Mouse (Mus musculus): Measurements from ENCODE around the gene Agpat2. TPM values are rescaled to one million over a fixed set of nuclear protein-coding genes. Genes with fewer than 3 reads are reported as not detected.

Agpat2 gene
- polyA plus RNA-seq, 1 experiment from 2014 or later, result 41.4 TPM

GRCm38 (mm10) chr2:26611896-26612295, 7.7 kb upstream of the Agpat2 start:
- Histone ChIP-seq H3K4me3 (ENCODE audit: low read length) (no peak overlapping the region), H3K4me2 (replicated peaks; ENCODE audit: low read depth, low read length) (no peak overlapping the region), H3K4me1 (ENCODE audit: control insufficient read depth, insufficient read depth, low read length) (no peaks in the 10 kb centered on the region), H3K9me3 (ENCODE audit: control insufficient read depth, low read length) (no peaks in the 10 kb centered on the region), H3K27ac (ENCODE audit: low read depth, low read length) (no peak overlapping the region), H3K27me3 (ENCODE audit: control insufficient read depth, insufficient read depth, low read length) (no peaks in the 10 kb centered on the region), H3K36me3 (ENCODE audit: control insufficient read depth, insufficient read depth, low read length) (no peaks in the 10 kb centered on the region), H3K9ac (ENCODE audit: low read depth, low read length) (no peak overlapping the region)
- no peak for ATAC-seq (ENCODE audit: low FRiP score, low TSS enrichment)

DNA sequence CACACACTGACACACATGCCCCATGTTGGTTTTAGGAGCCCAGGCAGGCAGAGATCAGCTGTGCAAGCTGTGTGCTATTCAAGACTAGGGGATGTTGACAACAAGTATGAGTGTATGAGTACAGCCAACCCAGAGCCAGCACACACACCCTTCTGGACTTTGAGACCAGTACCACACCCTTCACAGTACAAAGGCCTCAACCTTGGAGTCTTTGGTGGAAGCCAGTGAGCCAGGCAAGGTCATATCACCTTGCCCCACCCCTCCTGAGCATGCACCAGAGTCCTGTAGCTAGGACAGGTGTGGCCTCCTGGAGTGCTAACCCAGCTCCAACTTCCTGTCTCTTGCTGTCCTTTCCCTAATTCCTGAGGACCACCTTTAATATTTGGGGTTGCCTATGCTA, 6.8 kb upstream of the Agpat2 start:
- no peak overlapping the region for H3K4me3 ChIP-seq (ENCODE audit: low read length)
- H3K9me3 ChIP-seq (ENCODE audit: control insufficient read depth, low read length), result no peaks in the 10 kb centered on the region
- ATAC-seq (ENCODE audit: low FRiP score, low TSS enrichment), result no peak
- no peak overlapping the region for H3K4me2 ChIP-seq (replicated peaks; ENCODE audit: low read depth, low read length)
- H3K27me3 ChIP-seq (ENCODE audit: control insufficient read depth, insufficient read depth, low read length), result no peaks in the 10 kb centered on the region
- no peaks in the 10 kb centered on the region for H3K4me1 ChIP-seq (ENCODE audit: control insufficient read depth, insufficient read depth, low read length)
- no peak overlapping the region for H3K9ac ChIP-seq (ENCODE audit: low read depth, low read length)
- H3K36me3 ChIP-seq (ENCODE audit: control insufficient read depth, insufficient read depth, low read length), result no peaks in the 10 kb centered on the region
- no peak overlapping the region for H3K27ac ChIP-seq (ENCODE audit: low read depth, low read length)

DNA sequence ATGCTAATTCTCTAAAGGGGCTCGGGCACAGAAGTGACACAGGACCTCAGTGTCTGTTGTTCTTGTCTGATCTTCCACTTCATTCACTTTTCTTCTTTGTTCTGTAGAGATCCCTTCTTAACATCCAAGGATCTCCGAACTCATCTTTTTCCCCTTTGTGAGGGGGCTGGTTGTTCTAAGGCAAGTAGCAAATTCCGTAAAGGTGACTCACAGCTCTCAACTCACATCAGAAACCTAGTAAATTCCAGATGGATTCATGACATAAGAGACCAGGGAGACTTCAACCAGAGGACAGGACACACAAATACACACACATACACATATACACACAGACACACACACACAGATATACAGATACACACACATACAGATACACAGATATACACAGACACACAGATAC, 6.3 kb upstream of the Agpat2 start:
- H3K9me3 ChIP-seq (ENCODE audit: control insufficient read depth, low read length), result no peaks in the 10 kb centered on the region
- no peak overlapping the region for H3K27ac ChIP-seq (ENCODE audit: low read depth, low read length)
- no peak overlapping the region for H3K4me3 ChIP-seq (ENCODE audit: low read length)
- no peak overlapping the region for H3K9ac ChIP-seq (ENCODE audit: low read depth, low read length)
- H3K4me2 ChIP-seq (replicated peaks; ENCODE audit: low read depth, low read length), result no peak overlapping the region
- WGBS, result 83% methylated on average over 3 of the region's 3 CpGs
- no peak for ATAC-seq (ENCODE audit: low FRiP score, low TSS enrichment)
- no peaks in the 10 kb centered on the region for H3K27me3 ChIP-seq (ENCODE audit: control insufficient read depth, insufficient read depth, low read length)
- H3K4me1 ChIP-seq (ENCODE audit: control insufficient read depth, insufficient read depth, low read length), result no peaks in the 10 kb centered on the region
- H3K36me3 ChIP-seq (ENCODE audit: control insufficient read depth, insufficient read depth, low read length), result no peaks in the 10 kb centered on the region

DNA sequence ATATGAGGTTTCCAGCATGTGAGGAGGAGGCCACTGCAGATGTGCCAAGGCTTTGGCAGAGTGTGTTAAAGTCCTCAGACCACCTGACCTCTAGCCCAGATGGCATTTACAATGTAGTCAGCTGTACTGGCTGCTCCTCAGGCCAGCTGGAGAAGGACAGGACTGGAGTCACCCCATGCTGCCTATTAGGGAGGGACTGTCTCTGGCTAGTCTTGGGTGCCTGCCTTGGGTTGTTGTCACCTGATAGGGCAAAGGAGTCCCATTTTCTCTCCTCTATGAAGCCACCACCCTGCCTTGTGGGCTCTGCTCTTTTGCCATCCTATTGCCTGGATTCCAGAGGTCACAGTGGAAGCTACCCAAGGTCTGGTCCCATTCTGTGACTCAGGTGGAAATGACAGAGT, 5.0 kb upstream of the Agpat2 start:
- Histone ChIP-seq H3K4me3 (ENCODE audit: low read length) (no peak overlapping the region), H3K9ac (ENCODE audit: low read depth, low read length) (no peak overlapping the region), H3K36me3 (ENCODE audit: control insufficient read depth, insufficient read depth, low read length) (no peaks in the 10 kb centered on the region), H3K27me3 (ENCODE audit: control insufficient read depth, insufficient read depth, low read length) (no peaks in the 10 kb centered on the region), H3K4me1 (ENCODE audit: control insufficient read depth, insufficient read depth, low read length) (peaks cover 5% of the 10 kb centered on the region; the same call in 1 of the 2 replicates), H3K9me3 (ENCODE audit: control insufficient read depth, low read length) (no peaks in the 10 kb centered on the region), H3K27ac (ENCODE audit: low read depth, low read length) (no peak overlapping the region), H3K4me2 (replicated peaks; ENCODE audit: low read depth, low read length) (no peak overlapping the region)
- ATAC-seq (ENCODE audit: low FRiP score, low TSS enrichment), result no peak

- Histone ChIP-seq H3K27ac (ENCODE audit: low read depth, low read length) (no peak overlapping the region), H3K9ac (ENCODE audit: low read depth, low read length) (no peak overlapping the region)
- ATAC-seq (ENCODE audit: low FRiP score, low TSS enrichment), result no peak
Measured at GRCm38 (mm10) chr2:26608781-26609180, 4.6 kb upstream of the Agpat2 start.

DNA sequence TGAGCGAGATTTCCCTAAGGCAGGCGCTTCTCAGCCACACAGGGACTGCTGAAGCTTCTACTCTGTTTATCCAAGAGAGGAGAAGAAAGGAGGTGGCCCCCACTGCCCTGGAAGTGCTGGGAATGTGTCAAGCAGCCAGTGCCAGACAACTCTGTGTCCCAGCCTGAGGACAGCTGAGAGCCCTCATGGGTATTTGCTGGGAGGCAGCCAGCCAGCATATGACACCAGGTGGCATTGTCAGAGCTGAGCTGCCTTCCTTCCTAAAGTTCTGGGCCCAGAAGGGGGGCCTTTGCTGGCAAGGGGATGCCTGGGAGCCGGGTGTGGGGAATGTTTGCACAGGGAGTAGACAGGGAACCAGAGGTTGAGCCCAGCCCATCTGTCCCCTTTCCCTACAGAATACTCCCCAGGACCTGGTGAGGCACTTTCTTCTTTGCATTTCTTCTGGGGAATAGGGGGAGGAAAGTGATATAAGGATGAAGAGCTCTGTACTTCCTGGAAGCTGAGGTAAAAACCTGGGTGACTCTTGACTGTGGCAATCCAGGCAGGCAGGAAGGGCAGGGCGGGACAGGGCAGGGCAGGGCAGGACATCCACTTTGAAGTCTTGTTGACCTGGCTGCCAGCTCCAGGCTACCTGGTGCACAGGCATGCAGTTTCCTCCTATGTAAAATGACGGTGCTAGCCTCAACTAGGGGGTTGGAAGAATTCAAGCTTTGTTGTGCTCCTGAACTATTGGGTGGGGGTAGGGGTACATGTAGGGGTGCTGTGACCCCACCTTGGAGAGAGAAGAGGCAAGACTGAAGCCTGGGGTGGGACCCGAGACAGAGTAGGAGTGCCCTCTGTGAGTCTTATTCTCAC, 3.1 kb upstream of the Agpat2 start:
- Histone ChIP-seq H3K27me3 (ENCODE audit: control insufficient read depth, insufficient read depth, low read length) (no peaks in the 10 kb centered on the region), H3K27ac (ENCODE audit: low read depth, low read length) (no peak overlapping the region)

More at GRCm38 (mm10) chr2:26608781-26609180, 4.6 kb upstream of the Agpat2 start:
- no peaks in the 10 kb centered on the region for H3K36me3 ChIP-seq (ENCODE audit: control insufficient read depth, insufficient read depth, low read length)
- no peaks in the 10 kb centered on the region for H3K9me3 ChIP-seq (ENCODE audit: control insufficient read depth, low read length)
- H3K4me3 ChIP-seq (ENCODE audit: low read length), result no peak overlapping the region
- H3K4me1 ChIP-seq (ENCODE audit: control insufficient read depth, insufficient read depth, low read length), result peaks cover 6% of the 10 kb centered on the region; the same call in 1 of the 2 replicates
- no peak overlapping the region for H3K4me2 ChIP-seq (replicated peaks; ENCODE audit: low read depth, low read length)
- no peaks in the 10 kb centered on the region for H3K27me3 ChIP-seq (ENCODE audit: control insufficient read depth, insufficient read depth, low read length)

DNA sequence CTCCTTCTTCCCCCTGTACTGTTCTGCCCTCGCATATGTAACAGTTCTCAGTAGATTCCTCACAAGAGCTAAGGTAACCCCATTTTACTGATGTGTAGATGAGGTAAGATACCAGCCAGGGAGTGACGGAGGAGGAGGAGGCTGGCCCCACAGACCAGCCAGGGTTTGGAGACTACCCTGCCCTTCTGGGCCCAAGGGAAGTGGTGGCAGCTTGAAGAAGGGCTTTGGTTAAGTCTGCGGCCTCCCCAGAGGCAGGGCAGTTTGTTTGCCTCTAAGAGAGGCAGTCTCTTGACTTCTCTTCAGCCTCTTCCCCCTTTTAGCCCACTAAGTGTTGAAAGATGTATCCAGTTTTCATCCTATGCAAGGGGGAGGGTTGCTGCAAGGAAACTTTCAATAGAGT, 2.4 kb upstream of the Agpat2 start:
- WGBS, result 78% methylated on average over 3 of the region's 3 CpGs
- no peak overlapping the region for H3K4me3 ChIP-seq (ENCODE audit: low read length)
- H3K4me1 ChIP-seq (ENCODE audit: control insufficient read depth, insufficient read depth, low read length), result peaks cover 11% of the 10 kb centered on the region; the same call in 1 of the 2 replicates
- ATAC-seq (ENCODE audit: low FRiP score, low TSS enrichment), result no peak
- H3K4me2 ChIP-seq (replicated peaks; ENCODE audit: low read depth, low read length), result no peak overlapping the region
- no peak overlapping the region for H3K27ac ChIP-seq (ENCODE audit: low read depth, low read length)
- H3K27me3 ChIP-seq (ENCODE audit: control insufficient read depth, insufficient read depth, low read length), result no peaks in the 10 kb centered on the region
- H3K9me3 ChIP-seq (ENCODE audit: control insufficient read depth, low read length), result no peaks in the 10 kb centered on the region
- no peaks in the 10 kb centered on the region for H3K36me3 ChIP-seq (ENCODE audit: control insufficient read depth, insufficient read depth, low read length)
- no peak overlapping the region for H3K9ac ChIP-seq (ENCODE audit: low read depth, low read length)

More for the DNA sequence above, 3.1 kb upstream of the Agpat2 start:
- H3K36me3 ChIP-seq (ENCODE audit: control insufficient read depth, insufficient read depth, low read length), result no peaks in the 10 kb centered on the region
- no peak overlapping the region for H3K4me2 ChIP-seq (replicated peaks; ENCODE audit: low read depth, low read length)
- no peak for ATAC-seq (ENCODE audit: low FRiP score, low TSS enrichment)
- 44% methylated on average over 6 of the region's 6 CpGs for WGBS
- peaks cover 11% of the 10 kb centered on the region; the same call in 1 of the 2 replicates for H3K4me1 ChIP-seq (ENCODE audit: control insufficient read depth, insufficient read depth, low read length)
- H3K4me3 ChIP-seq (ENCODE audit: low read length), result no peak overlapping the region
- H3K9ac ChIP-seq (ENCODE audit: low read depth, low read length), result no peak overlapping the region; the same call in 1 of the 2 replicates
- no peaks in the 10 kb centered on the region for H3K9me3 ChIP-seq (ENCODE audit: control insufficient read depth, low read length)

DNA sequence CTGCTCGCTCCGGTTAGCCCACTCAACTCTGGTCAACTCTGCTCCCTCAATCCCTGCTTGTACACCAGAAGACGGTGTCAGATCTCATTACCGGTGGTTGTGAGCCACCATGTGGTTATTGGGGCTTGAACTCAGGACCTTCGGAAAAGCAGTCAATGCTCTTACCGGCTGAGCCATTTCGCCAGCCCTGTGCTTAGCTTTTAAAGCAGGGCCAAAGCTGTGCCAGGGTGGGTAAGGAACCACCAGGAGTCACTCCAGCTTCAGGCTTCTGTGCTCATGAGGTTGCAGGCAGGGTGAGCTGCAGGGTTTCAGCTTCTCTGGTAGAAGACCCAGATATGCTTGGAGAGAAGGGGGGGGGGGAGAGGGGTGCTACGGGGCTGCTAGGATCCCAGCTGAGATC, 1.1 kb upstream of the Agpat2 start:
- WGBS, result 86% methylated on average over 8 of the region's 8 CpGs
- H3K36me3 ChIP-seq (ENCODE audit: control insufficient read depth, insufficient read depth, low read length), result no peaks in the 10 kb centered on the region
- ATAC-seq (ENCODE audit: low FRiP score, low TSS enrichment), result no peak
- no peak overlapping the region for H3K4me2 ChIP-seq (replicated peaks; ENCODE audit: low read depth, low read length)
- H3K27ac ChIP-seq (ENCODE audit: low read depth, low read length), result no peak overlapping the region
- no peaks in the 10 kb centered on the region for H3K27me3 ChIP-seq (ENCODE audit: control insufficient read depth, insufficient read depth, low read length)
- no peak overlapping the region for H3K4me3 ChIP-seq (ENCODE audit: low read length)
- H3K9me3 ChIP-seq (ENCODE audit: control insufficient read depth, low read length), result no peaks in the 10 kb centered on the region
- H3K4me1 ChIP-seq (ENCODE audit: control insufficient read depth, insufficient read depth, low read length), result peaks cover 14% of the 10 kb centered on the region; the same call in 1 of the 2 replicates
- no peak overlapping the region for H3K9ac ChIP-seq (ENCODE audit: low read depth, low read length)

GRCm38 (mm10) chr2:26603159-26603558, 1.1 kb downstream of the Agpat2 start:
- H3K4me3 ChIP-seq (ENCODE audit: low read length), result peak overlapping the region; percentile 70
- 6% methylated on average over 6 of the region's 6 CpGs for WGBS
- no peak; the same call in 1 of the 2 replicates for ATAC-seq (ENCODE audit: low FRiP score, low TSS enrichment)

More at GRCm38 (mm10) chr2:26603159-26603558, 1.1 kb downstream of the Agpat2 start:
- no peaks in the 10 kb centered on the region for H3K27me3 ChIP-seq (ENCODE audit: control insufficient read depth, insufficient read depth, low read length)
- no peaks in the 10 kb centered on the region for H3K9me3 ChIP-seq (ENCODE audit: control insufficient read depth, low read length)
- peak overlapping the region; percentile 81 for H3K9ac ChIP-seq (ENCODE audit: low read depth, low read length)
- H3K27ac ChIP-seq (ENCODE audit: low read depth, low read length), result peak overlapping the region; percentile 74
- no peaks in the 10 kb centered on the region for H3K36me3 ChIP-seq (ENCODE audit: control insufficient read depth, insufficient read depth, low read length)
- peaks cover 19% of the 10 kb centered on the region; the same call in 1 of the 2 replicates for H3K4me1 ChIP-seq (ENCODE audit: control insufficient read depth, insufficient read depth, low read length)
- peak overlapping the region; percentile 88 for H3K4me2 ChIP-seq (replicated peaks; ENCODE audit: low read depth, low read length)

Data from kidney, embryonic 14.5 days (tissue).